Mouse (Mus musculus): ENCODE results near the gene Grik1.

The Grik1 gene

GRCm38 (mm10) chr16:88141594-88141993 is 148.5 kb downstream of the Grik1 start:
- no peak for DNase-seq

- DNase-seq = no peak
Measured at GRCm38 (mm10) chr16:88138913-88139312, 151.2 kb downstream of the Grik1 start.

DNA sequence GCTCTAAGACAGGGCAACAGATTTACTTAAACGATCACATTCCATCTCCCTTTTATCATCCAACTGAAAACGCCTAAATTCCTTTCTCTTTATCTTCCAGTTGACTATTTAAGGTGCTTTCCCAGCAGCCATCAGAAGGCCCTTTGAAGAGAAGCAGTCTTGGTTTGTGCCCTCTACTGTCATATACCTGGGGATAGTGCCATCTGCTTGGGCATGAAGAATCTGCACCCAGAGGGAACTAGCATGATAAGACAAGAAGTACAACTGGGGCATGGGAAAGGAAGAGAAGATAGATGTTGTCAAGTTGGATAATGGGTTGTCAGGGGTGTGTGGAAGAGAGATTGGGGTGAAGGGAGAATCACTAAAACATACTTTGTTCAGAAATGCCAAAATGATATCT is 157.1 kb downstream of the Grik1 start:
- no peak for DNase-seq

- no peak for DNase-seq
Measured at GRCm38 (mm10) chr16:88131103-88131502, 159.0 kb downstream of the Grik1 start.

GRCm38 (mm10) chr16:88125098-88125497 is 165.0 kb downstream of the Grik1 start:
- peak; percentile 6 to 9 for DNase-seq

GRCm38 (mm10) chr16:88112551-88113138 is 177.4 kb downstream of the Grik1 start:
- DNase-seq = no peak

DNA sequence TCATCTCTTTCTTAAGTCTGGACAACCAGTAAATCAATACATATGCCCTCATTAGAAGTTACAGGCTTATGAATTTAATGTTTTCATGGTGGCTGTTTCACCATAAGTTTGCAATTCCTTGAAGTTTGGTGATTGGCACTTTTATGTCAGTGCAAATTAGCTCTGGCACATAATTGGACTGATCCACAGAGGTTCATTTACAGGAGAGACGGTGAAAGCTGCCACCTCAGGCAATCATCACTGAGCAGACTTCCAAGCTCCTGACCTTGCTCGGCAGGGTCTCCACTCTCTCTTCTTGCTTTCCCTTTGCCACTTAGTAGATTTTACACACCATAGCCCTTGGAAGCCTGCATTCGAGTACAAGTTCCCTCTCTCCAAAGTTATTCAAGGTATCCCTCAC is 178.6 kb downstream of the Grik1 start:
- DNase-seq = no peak

GRCm38 (mm10) chr16:88094206-88094789 is 195.8 kb downstream of the Grik1 start:
- no peak for DNase-seq

DNA sequence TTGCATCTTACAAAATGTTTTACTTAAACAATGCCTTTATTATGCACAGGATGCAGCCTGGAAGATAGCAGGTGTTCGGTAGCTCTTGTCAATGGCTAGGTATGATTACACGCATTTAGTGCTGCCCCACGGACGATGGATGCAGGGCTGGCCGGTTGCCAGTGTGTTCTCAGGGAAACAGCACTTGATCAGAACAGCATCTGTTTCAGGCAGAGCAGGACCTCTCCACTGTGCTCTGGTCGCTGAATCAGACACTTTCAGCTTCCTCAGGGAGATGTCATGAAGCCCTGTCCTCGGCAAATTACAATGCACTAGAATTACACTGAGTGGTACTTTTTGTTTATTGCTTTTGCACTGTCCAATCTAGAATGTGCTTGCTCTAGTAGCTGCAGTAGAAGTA is 202.8 kb downstream of the Grik1 start:
- no peak for DNase-seq

GRCm38 (mm10) chr16:88074716-88075115 is 215.3 kb downstream of the Grik1 start:
- no peak for DNase-seq

- no peak for DNase-seq
Measured at GRCm38 (mm10) chr16:88060936-88061335, 229.1 kb downstream of the Grik1 start.

GRCm38 (mm10) chr16:88048121-88048520 is 241.9 kb downstream of the Grik1 start:
- DNase-seq = no peak

DNA sequence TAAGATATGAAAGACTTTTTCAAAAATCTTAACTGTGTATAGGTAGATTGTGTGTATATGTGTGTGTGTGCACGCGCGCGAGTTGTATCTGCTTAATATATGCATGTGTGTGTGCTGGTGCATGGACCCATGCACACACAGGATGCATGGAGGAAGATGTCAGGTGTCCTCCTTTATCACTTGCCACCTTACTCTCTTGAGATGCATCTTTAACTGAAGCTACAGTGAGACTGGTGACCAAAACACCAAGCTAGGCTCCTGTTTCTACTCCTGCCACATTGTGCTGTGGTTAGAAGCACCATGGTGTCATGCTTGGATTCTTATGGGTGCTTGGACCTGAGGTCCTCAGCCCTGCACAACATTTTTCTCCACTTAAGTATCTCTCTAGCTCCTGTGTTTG is 245.7 kb downstream of the Grik1 start:
- no peak for DNase-seq

DNA sequence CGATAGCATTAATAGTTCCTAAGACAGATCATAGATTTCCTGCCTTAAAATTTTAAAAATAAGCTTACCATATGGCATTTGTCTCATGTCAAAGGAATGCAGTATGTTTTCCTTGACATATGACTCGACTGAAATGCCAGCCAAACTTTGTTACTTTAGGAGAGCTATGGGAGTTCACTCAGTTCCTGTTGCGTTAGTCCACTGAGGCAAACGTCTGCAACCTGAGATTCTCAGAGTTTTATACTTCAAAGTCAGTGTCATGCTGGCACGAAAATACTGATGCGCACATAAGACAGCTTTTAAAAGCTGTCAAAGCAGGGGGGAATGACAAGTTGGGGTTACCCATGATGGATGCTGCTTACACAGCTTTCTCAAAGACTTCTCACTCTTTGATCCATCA is 247.6 kb downstream of the Grik1 start:
- no peak for DNase-seq

DNA sequence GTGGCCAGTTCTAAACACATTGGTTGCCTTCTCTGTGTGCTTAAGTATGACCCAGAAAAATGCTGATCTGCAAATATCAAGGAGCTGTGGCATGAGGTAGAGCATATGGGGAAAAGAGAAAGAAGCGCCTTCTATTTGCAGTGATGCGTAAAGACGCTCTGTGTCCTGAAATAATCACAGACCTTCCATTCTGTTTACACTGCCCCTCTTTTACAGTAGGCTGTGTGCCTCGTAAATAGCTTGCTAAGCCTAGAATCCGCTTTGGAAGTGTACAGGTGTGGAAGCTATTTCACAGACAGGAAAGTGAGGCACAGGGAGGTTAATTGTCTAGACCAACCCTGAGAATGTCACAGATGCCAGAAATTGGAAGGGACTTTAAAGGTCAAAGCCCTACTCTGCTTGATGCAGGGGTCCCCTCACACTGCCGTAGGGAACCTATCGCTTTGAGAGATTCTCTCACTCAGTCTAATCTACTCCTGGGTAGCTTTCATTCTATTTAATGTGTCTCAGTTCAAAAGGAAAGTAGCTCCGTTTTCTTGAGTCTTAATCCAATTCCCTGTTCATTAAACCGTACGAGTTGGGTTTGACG is 251.5 kb downstream of the Grik1 start:
- no peak for DNase-seq

DNA sequence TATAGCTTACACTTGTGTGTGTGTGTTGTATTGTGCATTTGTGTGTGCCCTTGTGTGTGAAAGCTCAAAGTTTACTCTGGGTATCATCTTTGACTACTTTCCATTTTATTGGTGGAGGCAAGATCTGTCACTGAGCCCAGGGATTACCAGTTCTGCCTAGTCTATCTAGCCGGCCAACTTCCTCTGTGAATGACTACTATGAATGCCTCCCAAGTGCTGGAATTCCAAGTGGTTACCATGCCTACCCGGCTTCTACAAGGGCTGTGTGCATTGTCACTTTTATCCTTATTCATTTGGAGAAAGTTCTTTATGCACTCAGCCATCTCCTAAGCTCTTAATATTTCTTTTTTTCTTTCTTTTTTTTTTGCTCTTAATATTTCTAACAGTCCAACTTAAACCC is 301.3 kb downstream of the Grik1 start:
- DNase-seq = no peak

GRCm38 (mm10) chr16:87984201-87984870 is 305.7 kb downstream of the Grik1 start:
- DNase-seq = no peak

- no peak for DNase-seq
Measured at GRCm38 (mm10) chr16:87974076-87974443, 316.0 kb downstream of the Grik1 start.

- no peak for DNase-seq
Measured at GRCm38 (mm10) chr16:87973394-87974075, 316.5 kb downstream of the Grik1 start.

GRCm38 (mm10) chr16:87971911-87972310 is 318.2 kb downstream of the Grik1 start:
- DNase-seq = no peak

GRCm38 (mm10) chr16:87969936-87970335 is 320.1 kb downstream of the Grik1 start:
- DNase-seq = no peak

DNA sequence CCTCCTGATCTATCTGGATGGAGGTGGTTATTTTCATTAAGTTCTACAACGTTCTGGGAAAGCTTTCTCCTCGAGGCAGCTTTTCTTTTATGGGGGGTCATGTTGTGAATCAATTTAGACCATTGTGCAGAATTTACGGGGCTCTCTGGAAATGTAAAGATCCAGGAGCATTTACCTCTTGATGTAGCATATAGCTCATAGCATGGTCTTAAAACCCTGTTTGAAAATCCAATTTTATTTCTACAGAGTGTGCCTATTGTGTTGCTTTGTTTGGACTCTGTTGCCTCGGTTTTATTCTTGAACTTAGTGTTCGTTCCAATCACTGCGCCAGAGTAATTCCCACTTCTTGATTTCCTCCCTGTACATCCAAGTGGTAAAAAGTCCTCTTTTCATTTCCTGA is 328.6 kb downstream of the Grik1 start:
- no peak for DNase-seq

GRCm38 (mm10) chr16:87957449-87957848 is 332.6 kb downstream of the Grik1 start:
- DNase-seq = no peak

- no peak for DNase-seq
Measured at GRCm38 (mm10) chr16:87956178-87956577, 333.9 kb downstream of the Grik1 start.
